Mouse (Mus musculus) testis, adult 2 months (tissue): ENCODE results near the gene Rspry1.

Experiments used
- CTCF ChIP-seq: fragments of 200-500 bp; IDR thresholded peaks from 2 replicates; pipeline ENCODE4 v1.5.1; 2012; ENCODE audit warnings: low read depth, mild to moderate bottlenecking, inconsistent platforms, low read length, moderate library complexity; ENCODE audit not compliant: control insufficient read depth, insufficient read depth, insufficient replicate concordance
- POLR2A ChIP-seq: fragments of 200-500 bp; IDR thresholded peaks from 2 replicates; pipeline ENCODE4 v1.6.1; 2012; ENCODE audit warnings: low read depth, mild to moderate bottlenecking, inconsistent platforms, low read length, moderate library complexity; ENCODE audit not compliant: control insufficient read depth

GRCm38 (mm10) chr8:94575148-94575547 is 26.6 kb upstream of the Rspry1 start:
- TF ChIP-seq CTCF (no peak), POLR2A (no peak)
